Mouse (Mus musculus) liver, embryonic 11.5 days (tissue): ENCODE results near the gene Rft1. TPM values are rescaled to one million over a fixed set of nuclear protein-coding genes. Genes with fewer than 3 reads are reported as not detected.

Experiments used
- ATAC-seq: fragments of 200-750 bp; cut with Nextera tagmentation; replicated peaks from 2 replicates; pipeline ENCODE4 v1.8.0; 2017; ENCODE audit warnings: moderate number of reproducible peaks, mild to moderate bottlenecking, moderate TSS enrichment, moderate library complexity; ENCODE audit not compliant: low FRiP score
- DNase-seq: peaks from one replicate; pipeline ENCODE4 v3.0.0-alpha.2; 2017; ENCODE audit warnings: low spot score
- H3K27ac ChIP-seq: fragments of 300-500 bp; sonication (generic); 2 replicates; pipeline ENCODE4 v1.5.1; 2014; ENCODE audit warnings: mild to moderate bottlenecking, low read depth, low read length, control low read depth
- H3K27me3 ChIP-seq: fragments of 300-500 bp; sonication (generic); replicated peaks from 2 replicates; pipeline ENCODE4 v1.6.1; 2014; ENCODE audit warnings: low read length, mixed read lengths; ENCODE audit not compliant: control insufficient read depth, insufficient read depth
- H3K36me3 ChIP-seq: fragments of 300-500 bp; sonication (generic); 2 replicates; pipeline ENCODE4 v1.6.1; 2014; ENCODE audit warnings: mild to moderate bottlenecking, low read length, moderate library complexity, mixed read lengths; ENCODE audit not compliant: control insufficient read depth, insufficient read depth
- H3K4me1 ChIP-seq: fragments of 300-500 bp; sonication (generic); replicated peaks from 2 replicates; pipeline ENCODE4 v1.6.1; 2014; ENCODE audit warnings: low read length, mixed read lengths; ENCODE audit not compliant: control insufficient read depth, insufficient read depth
- H3K4me2 ChIP-seq: fragments of 300-500 bp; sonication (generic); 2 replicates; pipeline ENCODE4 v1.6.1; 2014; ENCODE audit warnings: mild to moderate bottlenecking, control low read depth, moderate library complexity
- H3K4me3 ChIP-seq: fragments of 300-500 bp; sonication (generic); 2 replicates; pipeline ENCODE4 v1.5.1; 2014; ENCODE audit warnings: low read depth, low read length, control low read depth
- H3K9ac ChIP-seq: fragments of 300-500 bp; sonication (generic); 2 replicates; pipeline ENCODE4 v1.6.1; 2014; ENCODE audit warnings: low read depth, low read length, control low read depth
- H3K9me3 ChIP-seq: fragments of 300-500 bp; sonication (generic); 2 replicates; pipeline ENCODE4 v1.6.1; 2016; ENCODE audit warnings: low read length, inconsistent platforms, mixed read lengths; ENCODE audit not compliant: control insufficient read depth
- WGBS: fragments of 180-500 bp; shearing (Covaris S2); extraction: QIAGEN DNeasy Blood & Tissue Kit; methylation state at CpG from one replicate; pipeline ENCODE4 v1.1.7; 2014; 5-methylcytosine and 5-hydroxymethylcytosine counted together
- polyA plus RNA-seq: library from polyadenylated mRNA; unstranded; fragments of >200 nt; fragmentation: Nextera tagmentation; extraction: Ambion mirVana; gene quantifications from 2 replicates; pipeline ENCODE4 v1.2.1, GENCODE M21; 2014

Gene Rft1
- polyA plus RNA-seq, 1 experiment from 2014 or later, result 9.7 TPM

DNA sequence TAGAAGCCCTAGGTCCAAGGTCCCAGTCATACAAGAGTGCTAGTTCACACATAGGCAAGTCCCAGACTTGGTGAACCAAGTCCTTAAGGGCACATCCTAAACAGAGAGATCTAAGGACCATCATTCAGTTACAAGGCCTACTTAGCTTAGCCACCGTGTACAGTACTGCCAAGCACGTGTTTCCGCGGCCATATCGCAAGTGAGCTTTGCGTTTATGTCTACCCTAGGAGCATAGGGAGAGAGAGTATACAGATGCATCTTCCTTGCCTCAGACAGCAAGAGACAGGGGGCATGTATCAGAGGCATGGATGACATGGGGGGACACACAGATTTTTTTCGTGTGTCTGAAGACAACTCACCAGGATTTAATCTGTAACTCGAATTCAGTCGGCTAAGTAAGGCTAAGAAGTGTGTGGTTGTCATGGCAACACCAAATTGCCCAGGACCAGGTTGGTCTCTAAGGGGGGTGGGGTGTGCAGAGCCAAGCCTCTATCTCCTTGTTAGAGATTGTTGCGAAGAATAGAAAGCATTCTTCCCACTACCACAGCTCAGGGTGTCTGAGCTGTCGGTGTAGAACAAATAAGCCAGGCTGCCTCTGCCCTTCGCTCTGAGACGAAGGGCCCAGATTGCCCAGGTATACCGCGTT, 43.4 kb downstream of the Rft1 start:
- DNase-seq (no peak), ATAC-seq (no peak)
- Histone ChIP-seq H3K36me3 (no peaks in the 10 kb centered on the region), H3K27ac (no peak overlapping the region), H3K9ac (no peak overlapping the region), H3K9me3 (no peaks in the 10 kb centered on the region), H3K27me3 (no peaks in the 10 kb centered on the region), H3K4me1 (no peaks in the 10 kb centered on the region), H3K4me2 (no peak overlapping the region), H3K4me3 (no peak overlapping the region)
- 83% methylated on average over 15 of the region's 15 CpGs for WGBS

GRCm38 (mm10) chr14:30699656-30700055, 45.5 kb downstream of the Rft1 start:
- peak; percentile 72 for DNase-seq
- no peak overlapping the region for H3K4me2 ChIP-seq
- H3K27ac ChIP-seq, result no peak overlapping the region
- ATAC-seq, result peak; percentile 48; the same call in 1 of the 2 replicates
- peaks cover 3% of the 10 kb centered on the region; the same call in 1 of the 2 replicates for H3K4me1 ChIP-seq
- H3K27me3 ChIP-seq, result no peaks in the 10 kb centered on the region
- 38% methylated on average over 8 of the region's 8 CpGs for WGBS
- no peak overlapping the region for H3K9ac ChIP-seq
- no peak overlapping the region for H3K4me3 ChIP-seq
- no peaks in the 10 kb centered on the region for H3K9me3 ChIP-seq
- H3K36me3 ChIP-seq, result no peaks in the 10 kb centered on the region

- Histone ChIP-seq H3K4me2 (no peak overlapping the region), H3K9ac (no peak overlapping the region), H3K27ac (peak overlapping the region; percentile 25; the same call in 1 of the 2 replicates), H3K9me3 (no peaks in the 10 kb centered on the region), H3K27me3 (no peaks in the 10 kb centered on the region), H3K36me3 (no peaks in the 10 kb centered on the region), H3K4me3 (no peak overlapping the region), H3K4me1 (peaks cover 3% of the 10 kb centered on the region; the same call in 1 of the 2 replicates)
- no peak for DNase-seq
- no peak for ATAC-seq
- 63% methylated on average over 5 of the region's 5 CpGs for WGBS
These were observed 48.4 kb downstream of the Rft1 start for GRCm38 (mm10) chr14:30702512-30702911.

DNA sequence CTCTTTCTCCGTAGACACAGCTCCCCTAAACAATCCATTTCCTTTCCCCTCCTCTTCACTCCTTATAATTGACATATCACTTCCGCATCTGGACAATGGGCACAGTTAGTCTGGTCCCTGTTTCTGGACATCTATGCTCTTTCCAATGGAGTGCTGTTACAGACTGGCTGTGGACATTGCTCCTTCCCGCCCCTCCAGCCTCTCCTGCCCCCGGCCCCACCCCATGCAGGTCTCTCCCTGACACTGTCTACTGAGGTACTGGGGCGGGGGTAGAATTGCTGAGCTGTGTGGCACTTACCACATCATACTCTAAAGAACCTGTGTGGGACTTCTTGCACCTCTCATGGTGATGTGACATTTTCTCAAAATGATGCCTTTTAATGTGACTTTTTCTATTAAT, 48.9 kb downstream of the Rft1 start:
- Histone ChIP-seq H3K36me3 (no peaks in the 10 kb centered on the region), H3K4me3 (no peak overlapping the region), H3K4me2 (no peak overlapping the region), H3K9me3 (no peaks in the 10 kb centered on the region), H3K27ac (no peak overlapping the region; the same call in 1 of the 2 replicates), H3K9ac (no peak overlapping the region), H3K27me3 (no peaks in the 10 kb centered on the region), H3K4me1 (peaks cover 3% of the 10 kb centered on the region; the same call in 1 of the 2 replicates)
- DNase-seq, result no peak
- no peak for ATAC-seq
- 82% methylated on average over 5 of the region's 5 CpGs for WGBS

GRCm38 (mm10) chr14:30704098-30704855, 50.1 kb downstream of the Rft1 start:
- Histone ChIP-seq H3K4me2 (peak overlapping the region; percentile 35), H3K36me3 (no peaks in the 10 kb centered on the region), H3K4me3 (no peak overlapping the region), H3K9me3 (no peaks in the 10 kb centered on the region), H3K27me3 (no peaks in the 10 kb centered on the region), H3K9ac (no peak overlapping the region), H3K27ac (peak overlapping the region; percentile 70), H3K4me1 (peaks cover 3% of the 10 kb centered on the region; the same call in 1 of the 2 replicates)
- 46% methylated on average over 8 of the region's 8 CpGs for WGBS
- DNase-seq, result peak; percentile 40
- ATAC-seq, result peak; percentile 79

GRCm38 (mm10) chr14:30711892-30712291, 57.7 kb downstream of the Rft1 start:
- Histone ChIP-seq H3K27me3 (0 out of 2 replicates have a peak, but pooled peaks cover 4% of the 10 kb centered on the region), H3K9me3 (no peaks in the 10 kb centered on the region), H3K9ac (no peak overlapping the region), H3K4me3 (no peak overlapping the region), H3K4me2 (no peak overlapping the region), H3K36me3 (no peaks in the 10 kb centered on the region), H3K4me1 (peaks cover 4% of the 10 kb centered on the region; the same call in 1 of the 2 replicates), H3K27ac (no peak overlapping the region)
- WGBS, result 89% methylated on average over 2 of the region's 2 CpGs
- ATAC-seq (no peak), DNase-seq (peak; percentile 21)

DNA sequence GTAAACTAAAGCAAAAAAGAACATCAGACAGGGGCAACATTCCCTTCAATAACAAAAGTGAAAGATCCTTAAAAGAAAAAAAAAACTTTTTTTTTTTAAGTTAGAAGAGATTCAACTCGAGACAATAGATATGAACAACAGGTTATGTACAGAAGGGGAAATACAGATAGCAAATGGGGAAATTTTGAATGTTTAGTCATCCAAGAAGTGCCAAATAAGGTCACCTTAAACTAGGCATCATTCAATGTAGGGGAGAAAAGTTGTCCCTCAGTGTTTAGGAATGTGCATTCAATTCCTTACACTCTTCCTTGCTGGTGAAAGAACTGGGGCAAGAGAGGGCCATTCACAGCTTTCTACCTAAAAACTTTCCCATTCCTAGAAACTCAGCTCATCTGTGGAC, 59.6 kb downstream of the Rft1 start:
- Histone ChIP-seq H3K4me3 (no peak overlapping the region), H3K4me2 (no peak overlapping the region), H3K36me3 (no peaks in the 10 kb centered on the region), H3K4me1 (peaks cover 6% of the 10 kb centered on the region; the same call in 1 of the 2 replicates), H3K27me3 (0 out of 2 replicates have a peak, but pooled peaks cover 4% of the 10 kb centered on the region), H3K9me3 (no peaks in the 10 kb centered on the region), H3K27ac (no peak overlapping the region), H3K9ac (no peak overlapping the region)
- DNase-seq (no peak), ATAC-seq (no peak)
- 81% methylated on average over 1 of the region's 1 CpGs for WGBS

DNA sequence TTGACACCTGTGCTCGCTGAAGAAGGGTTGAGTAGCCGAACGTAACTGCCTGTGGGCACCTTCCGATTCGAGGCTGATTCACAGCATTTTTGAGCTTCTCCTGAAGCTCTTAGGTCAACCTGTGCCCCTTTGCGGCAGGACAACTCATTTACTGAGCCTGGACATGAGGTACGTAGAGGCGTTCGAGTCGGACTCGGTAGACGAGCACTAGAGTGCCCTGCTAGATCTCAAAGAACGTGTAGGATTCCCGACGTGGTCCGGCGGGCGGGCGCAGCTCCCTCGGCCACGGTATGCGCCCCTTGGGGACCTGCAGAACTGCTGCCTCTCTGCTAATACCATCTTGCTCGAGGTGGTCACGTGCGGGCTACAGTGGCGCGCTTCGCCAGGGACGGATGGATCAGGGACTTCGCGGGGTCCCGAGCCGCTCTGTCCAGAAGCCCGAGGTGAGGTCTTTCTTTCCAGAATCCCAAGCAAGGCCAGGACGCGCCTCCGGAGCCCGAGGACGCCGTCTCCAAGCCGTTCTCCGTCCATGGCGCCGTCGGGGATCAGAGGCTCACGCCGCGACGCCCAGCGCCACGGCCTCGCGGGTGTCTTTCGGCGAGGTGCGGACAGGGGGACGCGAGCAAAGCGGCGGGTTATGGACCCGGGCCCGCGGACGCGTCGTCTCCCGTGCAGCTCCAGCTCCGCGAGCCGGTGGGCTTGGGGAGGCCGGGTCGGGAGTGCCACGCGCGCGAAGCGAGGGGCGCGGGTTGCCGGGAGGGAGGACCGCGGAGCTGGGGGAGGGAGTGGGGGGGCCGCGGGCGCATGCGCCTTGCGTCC, 60.8 kb downstream of the Rft1 start, which contains the start of gene Sfmbt1:
Gene Sfmbt1 (plus strand): TSS at position 51 of the 819 bp plus-strand sequence.
- WGBS, result 3% methylated on average over 80 of the region's 87 CpGs
- H3K27me3 ChIP-seq, result 0 out of 2 replicates have a peak, but pooled peaks cover 4% of the 10 kb centered on the region
- H3K4me2 ChIP-seq, result peak within 1 kb of the TSS; percentile 97
- H3K9me3 ChIP-seq, result no peaks in the 10 kb centered on the region
- no peaks in the 10 kb centered on the region for H3K36me3 ChIP-seq
- peaks cover 8% of the 10 kb centered on the region; the same call in 1 of the 2 replicates for H3K4me1 ChIP-seq
- peak; percentile 50 for ATAC-seq
- H3K9ac ChIP-seq, result peak within 1 kb of the TSS; percentile 97
- peak within 1 kb of the TSS; percentile 91 for H3K4me3 ChIP-seq
- no peak for DNase-seq
- peak within 1 kb of the TSS; percentile 95 for H3K27ac ChIP-seq
